Mouse (Mus musculus) thymus, adult 2 months (tissue): Measurements from ENCODE around the gene H2-Ob.
"Not testable (repeated sequence)": the region's sequence is repeated elsewhere in the genome, so short reads cannot be mapped to it uniquely, and the experiment has no call there.

Experiments
- CTCF ChIP-seq: fragments of 200-500 bp; IDR thresholded peaks from 2 replicates; pipeline ENCODE4 v1.5.1; 2012; ENCODE audit warnings: mild to moderate bottlenecking, control low read depth, low read length, moderate library complexity, borderline replicate concordance; ENCODE audit not compliant: control insufficient read depth, poor library complexity, insufficient read depth; ENCODE audit errors: extremely low read depth
- POLR2A ChIP-seq: fragments of 200-500 bp; IDR thresholded peaks from 2 replicates; pipeline ENCODE4 v1.6.1; 2012; ENCODE audit warnings: mild to moderate bottlenecking, low read length, control low read depth, moderate library complexity; ENCODE audit not compliant: control insufficient read depth, poor library complexity, insufficient read depth; ENCODE audit errors: extremely low read depth

DNA sequence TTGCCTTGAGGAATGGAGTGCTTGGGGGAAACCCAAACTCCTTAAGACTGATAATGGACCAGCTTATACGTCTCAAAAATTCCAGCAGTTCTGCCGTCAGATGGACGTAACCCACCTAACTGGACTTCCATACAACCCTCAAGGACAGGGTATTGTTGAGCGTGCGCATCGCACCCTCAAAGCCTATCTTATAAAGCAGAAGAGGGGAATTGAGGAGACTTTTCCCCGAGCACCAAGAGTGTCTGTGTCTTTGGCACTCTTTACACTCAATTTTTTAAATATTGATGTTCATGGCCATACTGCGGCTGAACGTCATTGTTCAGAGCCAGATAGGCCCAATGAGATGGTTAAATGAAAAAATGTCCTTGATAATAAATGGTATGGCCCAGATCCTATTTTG is 7.7 kb upstream of the H2-Ob start:
- TF ChIP-seq CTCF, POLR2A: not testable (repeated sequence)
